Mouse (Mus musculus): ENCODE results near the gene Itm2b. TPM values are rescaled to one million over a fixed set of nuclear protein-coding genes. Genes with fewer than 3 reads are reported as not detected.

Itm2b gene
- polyA plus RNA-seq, 1 experiment: 1,026 TPM

DNA sequence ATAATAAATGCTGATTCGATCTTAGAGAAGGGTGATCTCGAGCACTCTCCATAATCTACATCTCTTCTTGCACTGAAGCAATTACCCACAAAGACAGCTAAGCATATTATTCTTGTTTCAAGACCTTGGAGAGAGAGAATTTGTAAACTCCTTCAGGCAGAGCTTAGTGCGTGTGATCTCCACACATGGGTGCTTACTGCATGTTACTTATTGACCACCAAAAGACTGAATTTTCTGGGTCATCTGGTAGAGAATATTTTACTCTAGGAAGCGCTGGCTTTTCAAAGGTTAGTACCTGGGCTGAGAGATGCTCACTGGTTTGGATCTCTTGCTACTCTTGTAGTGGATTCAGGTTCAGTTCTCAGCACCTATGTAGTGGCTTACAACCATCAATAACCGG lies 34.0 kb downstream of the Itm2b start:
- no peak overlapping the region for H3K4me3 ChIP-seq (ENCODE audit: insufficient read depth, low read length)
- TF ChIP-seq CTCF (IDR thresholded peaks at IDR 0.05; ENCODE audit: extremely low read depth, insufficient read depth, low read length) (no peak), POLR2A (IDR thresholded peaks at IDR 0.05; ENCODE audit: extremely low read depth, insufficient read depth, low read length) (no peak)
- H3K4me1 ChIP-seq (ENCODE audit: control insufficient read depth, insufficient read depth, low read length): no peaks in the 10 kb centered on the region
- H3K27ac ChIP-seq (ENCODE audit: insufficient read depth, low read length): no peak overlapping the region

DNA sequence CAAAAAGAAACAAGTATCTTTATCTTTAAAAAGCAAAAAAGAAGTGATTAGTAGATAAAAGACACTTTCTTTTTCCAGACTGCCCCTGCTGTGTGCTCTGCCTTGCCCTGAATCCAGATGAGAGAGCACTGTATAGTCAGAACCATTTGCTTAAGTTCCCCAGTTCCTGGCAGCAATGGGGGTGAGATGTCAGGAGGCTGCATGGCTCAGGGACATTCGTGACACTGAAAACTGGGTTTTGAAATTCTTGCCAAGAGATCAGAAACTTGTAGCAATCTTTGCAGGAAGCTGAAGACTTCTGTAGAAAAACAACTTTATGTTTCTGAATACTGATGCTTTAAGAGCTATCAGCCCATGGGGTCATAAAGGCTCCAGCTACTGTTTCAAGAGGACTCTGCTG lies 35.1 kb downstream of the Itm2b start:
- TF ChIP-seq CTCF (IDR thresholded peaks at IDR 0.05; ENCODE audit: extremely low read depth, insufficient read depth, low read length): no peak
- no peak for TF ChIP-seq POLR2A (IDR thresholded peaks at IDR 0.05; ENCODE audit: extremely low read depth, insufficient read depth, low read length)
- H3K4me1 ChIP-seq (ENCODE audit: control insufficient read depth, insufficient read depth, low read length): no peaks in the 10 kb centered on the region
- H3K27ac ChIP-seq (ENCODE audit: insufficient read depth, low read length): no peak overlapping the region
- H3K4me3 ChIP-seq (ENCODE audit: insufficient read depth, low read length): no peak overlapping the region

DNA sequence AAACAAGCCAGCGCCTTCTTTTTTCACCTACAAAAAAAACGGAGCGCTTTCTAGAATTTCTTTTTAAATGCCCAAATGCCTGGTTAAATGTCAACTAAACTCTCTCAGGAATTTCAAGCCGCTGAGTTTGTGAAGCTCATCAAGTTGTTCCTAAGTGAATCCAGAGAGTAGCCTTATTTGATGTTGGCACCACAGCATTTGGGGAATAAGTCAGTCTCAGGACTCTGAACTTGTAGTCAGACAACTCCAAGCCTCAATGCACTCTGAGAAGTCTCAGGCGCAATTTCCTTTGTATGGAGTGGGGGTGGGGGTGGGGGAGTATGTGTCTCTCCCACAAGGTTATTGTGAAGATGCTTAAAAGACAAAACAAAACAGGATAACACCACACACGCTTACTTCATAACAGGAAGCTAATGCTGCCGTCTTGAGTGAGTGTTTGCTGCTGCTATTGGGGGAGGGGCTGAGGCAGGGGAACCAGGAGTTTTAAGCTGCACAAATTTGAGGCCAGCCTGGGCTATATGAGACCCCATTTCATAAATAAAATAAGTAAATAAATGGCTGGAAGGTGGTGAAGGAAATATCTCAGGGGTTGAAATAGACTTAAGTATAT lies 35.9 kb downstream of the Itm2b start:
- Histone ChIP-seq H3K4me1 (ENCODE audit: control insufficient read depth, insufficient read depth, low read length) (no peaks in the 10 kb centered on the region), H3K4me3 (ENCODE audit: insufficient read depth, low read length) (no peak overlapping the region), H3K27ac (ENCODE audit: insufficient read depth, low read length) (no peak overlapping the region)
- TF ChIP-seq POLR2A (IDR thresholded peaks at IDR 0.05; ENCODE audit: extremely low read depth, insufficient read depth, low read length): no peak
- TF ChIP-seq CTCF (IDR thresholded peaks at IDR 0.05; ENCODE audit: extremely low read depth, insufficient read depth, low read length): no peak

DNA sequence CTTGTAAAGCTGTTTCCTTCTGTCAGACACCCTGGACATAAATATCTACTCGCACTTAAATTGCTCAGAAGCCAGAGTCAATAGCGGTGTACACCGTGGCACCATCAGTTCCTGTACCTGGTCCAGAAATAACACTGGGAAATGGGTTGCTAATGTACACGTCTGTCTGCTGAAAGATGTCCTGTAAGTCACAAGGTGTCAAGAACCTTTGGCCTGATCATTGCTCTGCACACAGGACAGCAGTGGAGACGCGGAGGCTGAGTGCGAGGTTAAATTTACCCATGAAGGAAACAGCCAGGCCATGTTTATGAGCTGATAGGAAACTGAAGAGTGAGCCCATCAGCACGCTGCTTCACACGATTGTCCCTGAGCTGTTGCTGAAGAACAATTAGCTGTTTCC lies 37.8 kb downstream of the Itm2b start:
- Histone ChIP-seq H3K4me3 (ENCODE audit: insufficient read depth, low read length) (no peak overlapping the region), H3K4me1 (ENCODE audit: control insufficient read depth, insufficient read depth, low read length) (no peaks in the 10 kb centered on the region), H3K27ac (ENCODE audit: insufficient read depth, low read length) (no peak overlapping the region)
- TF ChIP-seq POLR2A (IDR thresholded peaks at IDR 0.05; ENCODE audit: extremely low read depth, insufficient read depth, low read length) (no peak), CTCF (IDR thresholded peaks at IDR 0.05; ENCODE audit: extremely low read depth, insufficient read depth, low read length) (no peak)

DNA sequence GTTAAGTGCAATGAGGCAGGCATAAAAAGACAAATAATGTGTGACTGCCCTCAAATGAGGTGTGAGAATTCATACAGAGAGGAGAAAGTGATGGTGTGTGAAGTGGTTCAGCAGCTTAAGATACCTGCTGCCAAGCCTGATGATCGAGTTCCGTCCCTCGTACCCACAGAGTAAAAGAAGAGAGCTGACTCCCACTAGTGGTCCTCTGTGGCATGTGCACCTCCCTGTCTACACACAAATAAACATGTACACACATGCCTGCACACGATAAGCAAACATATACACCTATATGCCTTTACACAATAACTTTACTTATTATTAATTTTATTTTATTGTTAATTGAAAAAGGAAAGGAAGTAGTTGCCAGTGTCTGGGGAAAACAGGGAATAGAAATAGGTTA lies 39.5 kb downstream of the Itm2b start:
- no peak for TF ChIP-seq CTCF (IDR thresholded peaks at IDR 0.05; ENCODE audit: extremely low read depth, insufficient read depth, low read length)
- TF ChIP-seq POLR2A (IDR thresholded peaks at IDR 0.05; ENCODE audit: extremely low read depth, insufficient read depth, low read length): no peak
- no peaks in the 10 kb centered on the region for H3K4me1 ChIP-seq (ENCODE audit: control insufficient read depth, insufficient read depth, low read length)
- H3K4me3 ChIP-seq (ENCODE audit: insufficient read depth, low read length): no peak overlapping the region
- no peak overlapping the region for H3K27ac ChIP-seq (ENCODE audit: insufficient read depth, low read length)

DNA sequence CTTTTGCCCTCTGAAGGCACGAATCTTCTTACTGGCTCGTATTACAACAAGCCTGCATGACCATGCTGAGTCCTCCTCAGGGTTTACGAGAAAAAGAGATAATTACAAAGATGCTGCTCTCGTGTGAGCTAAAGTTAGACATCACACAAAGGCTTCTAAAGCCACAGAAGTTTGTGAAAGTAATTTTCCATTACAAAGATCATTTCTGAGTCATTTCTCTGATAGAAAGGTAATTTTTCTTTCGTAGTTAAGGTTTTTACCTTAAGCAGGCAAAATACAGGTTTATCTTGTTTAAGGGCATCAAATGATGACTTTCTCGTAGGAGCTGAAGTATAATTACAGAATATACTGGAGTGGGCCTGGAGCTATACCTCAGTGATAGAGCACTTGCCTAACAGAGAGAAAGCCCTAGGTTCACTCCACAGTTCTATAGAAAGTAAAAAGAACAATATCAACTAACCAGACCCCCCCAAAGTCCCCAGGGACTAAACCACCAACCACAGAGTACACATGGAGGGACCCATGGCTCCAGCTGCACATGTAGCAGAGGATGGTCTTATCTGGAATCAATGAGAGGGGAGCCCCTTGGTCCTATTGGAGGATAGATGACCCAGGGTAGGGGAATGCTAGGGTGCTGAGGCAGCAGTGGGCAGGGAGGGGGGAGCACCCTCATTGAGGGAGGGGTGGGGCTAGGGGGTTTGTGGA lies 44.9 kb downstream of the Itm2b start:
- no peak for TF ChIP-seq CTCF (IDR thresholded peaks at IDR 0.05; ENCODE audit: extremely low read depth, insufficient read depth, low read length)
- no peak for TF ChIP-seq POLR2A (IDR thresholded peaks at IDR 0.05; ENCODE audit: extremely low read depth, insufficient read depth, low read length)
- H3K4me1 ChIP-seq (ENCODE audit: control insufficient read depth, insufficient read depth, low read length): no peaks in the 10 kb centered on the region; the same call in 1 of the 2 replicates
- H3K4me3 ChIP-seq (ENCODE audit: insufficient read depth, low read length): no peak overlapping the region
- H3K27ac ChIP-seq (ENCODE audit: insufficient read depth, low read length): no peak overlapping the region

DNA sequence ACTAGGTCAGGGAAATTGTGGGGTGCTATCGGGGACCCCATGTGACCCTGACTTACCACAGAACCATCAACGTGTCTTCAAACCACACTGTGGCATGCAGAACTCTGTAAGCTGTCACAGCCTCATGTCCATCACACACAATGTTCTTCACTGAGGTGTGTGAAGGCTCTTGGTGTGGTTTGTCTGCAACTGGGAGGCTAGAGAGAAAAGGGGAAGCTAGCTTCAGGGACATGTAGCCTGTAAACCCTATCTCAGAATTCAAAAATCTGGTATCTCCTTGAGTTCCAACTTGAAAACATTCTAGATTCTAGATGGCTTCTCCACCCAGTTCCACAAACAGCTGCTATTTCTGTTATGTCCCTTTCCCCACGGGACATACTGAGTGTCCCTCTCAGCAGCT lies 45.5 kb downstream of the Itm2b start:
- TF ChIP-seq POLR2A (IDR thresholded peaks at IDR 0.05; ENCODE audit: extremely low read depth, insufficient read depth, low read length) (no peak), CTCF (IDR thresholded peaks at IDR 0.05; ENCODE audit: extremely low read depth, insufficient read depth, low read length) (no peak)
- Histone ChIP-seq H3K4me1 (ENCODE audit: control insufficient read depth, insufficient read depth, low read length) (no peaks in the 10 kb centered on the region; the same call in 1 of the 2 replicates), H3K4me3 (ENCODE audit: insufficient read depth, low read length) (no peak overlapping the region), H3K27ac (ENCODE audit: insufficient read depth, low read length) (no peak overlapping the region)

DNA sequence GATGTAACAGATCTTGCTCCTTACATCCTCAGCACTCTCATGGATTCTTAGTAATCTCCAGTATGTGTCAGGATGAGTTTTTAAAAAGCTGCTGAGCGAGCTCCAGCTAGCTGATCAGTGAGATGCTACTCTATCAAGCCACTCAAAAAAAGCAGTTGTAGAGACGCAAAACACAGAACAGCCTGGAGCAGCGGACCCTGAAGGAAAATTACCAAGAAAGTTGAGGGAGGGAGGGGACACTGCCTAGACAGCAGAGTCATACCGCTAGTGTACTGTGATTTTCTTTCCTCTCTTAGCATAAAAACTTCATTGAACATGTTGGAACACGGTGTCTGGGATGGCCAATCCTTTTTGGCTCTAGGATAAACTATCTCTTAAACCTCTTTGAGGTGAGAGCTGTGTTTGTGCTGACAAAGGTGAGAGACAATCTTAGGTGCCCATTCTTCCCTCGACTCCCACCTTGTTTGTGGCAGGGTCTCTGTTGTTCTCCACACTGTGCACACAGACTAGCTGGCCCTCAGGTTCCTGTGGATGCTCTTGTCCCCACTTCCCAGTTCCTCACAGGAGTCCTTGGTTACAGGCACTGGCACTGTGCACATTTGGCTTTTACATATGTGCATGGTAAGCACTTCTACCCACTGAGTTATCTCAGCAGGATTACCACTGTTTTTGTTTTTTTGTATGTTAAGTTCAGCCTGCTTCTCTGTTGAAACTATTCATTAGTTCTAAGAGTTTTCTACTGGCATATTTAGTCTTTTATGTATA lies 48.6 kb downstream of the Itm2b start:
- Histone ChIP-seq H3K4me3 (ENCODE audit: insufficient read depth, low read length) (no peak overlapping the region), H3K4me1 (ENCODE audit: control insufficient read depth, insufficient read depth, low read length) (no peaks in the 10 kb centered on the region; the same call in 1 of the 2 replicates), H3K27ac (ENCODE audit: insufficient read depth, low read length) (0 out of 2 replicates have a peak overlapping the region, but pooled peaks have one; percentile 31)
- TF ChIP-seq CTCF (IDR thresholded peaks at IDR 0.05; ENCODE audit: extremely low read depth, insufficient read depth, low read length) (no peak), POLR2A (IDR thresholded peaks at IDR 0.05; ENCODE audit: extremely low read depth, insufficient read depth, low read length) (no peak)

DNA sequence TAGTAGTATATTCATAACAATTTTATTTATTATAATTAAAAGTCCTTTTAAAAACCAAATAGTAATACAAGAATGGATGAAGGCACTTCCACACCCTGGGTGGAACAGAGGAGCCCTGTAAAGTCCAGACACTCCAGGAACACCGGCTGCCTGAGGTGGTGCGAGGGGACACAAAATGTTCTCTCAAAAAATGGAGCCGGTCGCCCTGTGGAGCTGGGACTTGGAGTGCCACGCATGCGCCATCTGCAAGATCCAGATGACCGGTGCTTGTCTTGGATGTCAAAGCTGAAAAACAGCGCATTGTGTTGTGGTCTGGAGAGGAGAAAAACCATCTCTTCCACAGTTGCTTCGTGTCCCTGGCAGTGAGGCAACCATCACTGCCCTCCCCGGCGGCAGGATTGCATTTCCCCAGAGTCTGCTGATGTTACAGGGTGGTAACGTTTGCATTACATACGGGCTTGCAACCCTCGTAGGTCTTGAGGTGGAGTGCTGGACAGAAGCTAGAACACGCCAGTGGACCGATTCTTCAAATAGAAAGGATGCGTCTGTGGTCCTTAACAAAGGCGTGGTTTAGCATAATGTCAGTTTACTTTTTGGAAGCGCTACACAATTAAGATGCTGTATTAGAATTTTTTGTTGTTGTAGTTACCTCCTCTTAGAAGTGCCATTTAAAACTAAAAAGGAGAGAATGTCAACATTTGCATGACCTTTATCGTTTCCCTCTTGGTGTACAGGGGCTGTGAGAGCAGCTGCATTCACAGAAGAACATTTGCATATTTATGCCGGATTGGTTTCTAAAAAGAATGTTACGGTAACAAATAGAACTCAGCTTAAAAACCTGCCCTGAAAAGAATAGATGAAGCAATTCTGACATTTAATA lies 49.9 kb downstream of the Itm2b start:
- Histone ChIP-seq H3K4me1 (ENCODE audit: control insufficient read depth, insufficient read depth, low read length) (no peaks in the 10 kb centered on the region; the same call in 1 of the 2 replicates), H3K4me3 (ENCODE audit: insufficient read depth, low read length) (no peak overlapping the region), H3K27ac (ENCODE audit: insufficient read depth, low read length) (no peak overlapping the region)
- TF ChIP-seq CTCF (IDR thresholded peaks at IDR 0.05; ENCODE audit: extremely low read depth, insufficient read depth, low read length) (no peak), POLR2A (IDR thresholded peaks at IDR 0.05; ENCODE audit: extremely low read depth, insufficient read depth, low read length) (no peak)

Measured in cortical plate, adult 2 months (tissue).